Mouse (Mus musculus) midbrain, embryonic 11.5 days (tissue): Measurements from ENCODE around the gene Tfcp2. TPM values are rescaled to one million over a fixed set of nuclear protein-coding genes. Genes with fewer than 3 reads are reported as not detected.

ENCODE experiments used
- ATAC-seq: fragments of 200-750 bp; cut with Nextera tagmentation; 2 replicates; pipeline ENCODE4 v1.8.0; 2017; ENCODE audit warnings: moderate TSS enrichment, moderate library complexity; ENCODE audit not compliant: low FRiP score
- DNase-seq: peaks from one replicate; pipeline ENCODE4 v3.0.0; 2015; ENCODE audit warnings: low spot score; ENCODE audit errors: missing footprints
- H3K27ac ChIP-seq: fragments of 300-500 bp; sonication (generic); 2 replicates; pipeline ENCODE4 v1.5.1; 2014; ENCODE audit warnings: low read depth, low read length
- H3K27me3 ChIP-seq: fragments of 300-500 bp; sonication (generic); 2 replicates; pipeline ENCODE4 v1.6.1; 2014; ENCODE audit warnings: mild to moderate bottlenecking, low read length, moderate library complexity, mixed read lengths; ENCODE audit not compliant: control insufficient read depth, insufficient read depth
- H3K36me3 ChIP-seq: fragments of 300-500 bp; sonication (generic); 2 replicates; pipeline ENCODE4 v1.6.1; 2014; ENCODE audit warnings: mild to moderate bottlenecking, low read length, moderate library complexity, mixed read lengths; ENCODE audit not compliant: control insufficient read depth, insufficient read depth
- H3K4me1 ChIP-seq: fragments of 300-500 bp; sonication (generic); 2 replicates; pipeline ENCODE4 v1.6.1; 2014; ENCODE audit warnings: low read length; ENCODE audit not compliant: control insufficient read depth, insufficient read depth
- H3K4me2 ChIP-seq: fragments of 300-500 bp; sonication (generic); 2 replicates; pipeline ENCODE4 v1.6.1; 2014; ENCODE audit warnings: mild to moderate bottlenecking, moderate library complexity
- H3K4me3 ChIP-seq: fragments of 300-500 bp; sonication (generic); 2 replicates; pipeline ENCODE4 v1.5.1; 2014; ENCODE audit warnings: low read depth, low read length
- H3K9ac ChIP-seq: fragments of 300-500 bp; sonication (generic); 2 replicates; pipeline ENCODE4 v1.6.1; 2014; ENCODE audit warnings: low read length
- H3K9me3 ChIP-seq: fragments of 300-500 bp; sonication (generic); 2 replicates; pipeline ENCODE4 v1.6.1; 2016; ENCODE audit warnings: low read length; ENCODE audit not compliant: control insufficient read depth
- WGBS: fragments of 180-500 bp; shearing (Covaris S2); extraction: QIAGEN DNeasy Blood & Tissue Kit; methylation state at CpG from one replicate; pipeline ENCODE4 v1.1.7; 2014; 5-methylcytosine and 5-hydroxymethylcytosine counted together
- polyA plus RNA-seq: library from polyadenylated mRNA; unstranded; fragments of >200 nt; fragmentation: Nextera tagmentation; extraction: Ambion mirVana; gene quantifications from 2 replicates; pipeline ENCODE4 v1.2.1, GENCODE M21; 2014

The Tfcp2 gene
- polyA plus RNA-seq, 1 experiment from 2014 or later, result 29.9 TPM

GRCm38 (mm10) chr15:100588297-100588696, 36.5 kb upstream of the Tfcp2 start:
- H3K27ac ChIP-seq, result no peak overlapping the region
- no peak overlapping the region for H3K4me2 ChIP-seq
- H3K4me3 ChIP-seq, result no peak overlapping the region
- H3K36me3 ChIP-seq, result peaks cover 5% of the 10 kb centered on the region; the same call in 1 of the 2 replicates
- no peak overlapping the region for H3K9ac ChIP-seq
- H3K27me3 ChIP-seq, result no peaks in the 10 kb centered on the region
- no peaks in the 10 kb centered on the region for H3K9me3 ChIP-seq
- no peaks in the 10 kb centered on the region for H3K4me1 ChIP-seq
- ATAC-seq (no peak), DNase-seq (no peak)
- WGBS, result 78% methylated on average over 6 of the region's 6 CpGs

GRCm38 (mm10) chr15:100587166-100587565, 35.4 kb upstream of the Tfcp2 start:
- no peaks in the 10 kb centered on the region for H3K9me3 ChIP-seq
- H3K4me3 ChIP-seq, result no peak overlapping the region
- WGBS, result 76% methylated on average over 4 of the region's 4 CpGs

GRCm38 (mm10) chr15:100585931-100586330, 34.1 kb upstream of the Tfcp2 start:
- ATAC-seq, result no peak
- Histone ChIP-seq H3K9me3 (no peaks in the 10 kb centered on the region), H3K4me2 (no peak overlapping the region), H3K9ac (no peak overlapping the region), H3K27ac (no peak overlapping the region), H3K4me3 (no peak overlapping the region), H3K36me3 (peaks cover 8% of the 10 kb centered on the region), H3K4me1 (no peaks in the 10 kb centered on the region), H3K27me3 (no peaks in the 10 kb centered on the region)
- DNase-seq, result no peak
- 94% methylated on average over 16 of the region's 16 CpGs for WGBS

More at GRCm38 (mm10) chr15:100587166-100587565, 35.4 kb upstream of the Tfcp2 start:
- Histone ChIP-seq H3K27me3 (no peaks in the 10 kb centered on the region), H3K4me1 (no peaks in the 10 kb centered on the region), H3K27ac (no peak overlapping the region), H3K36me3 (peaks cover 8% of the 10 kb centered on the region), H3K9ac (no peak overlapping the region), H3K4me2 (no peak overlapping the region)
- ATAC-seq, result no peak
- DNase-seq, result no peak

GRCm38 (mm10) chr15:100580108-100580507, 28.3 kb upstream of the Tfcp2 start:
- no peak overlapping the region for H3K4me2 ChIP-seq
- ATAC-seq (no peak), DNase-seq (no peak)
- 88% methylated on average over 10 of the region's 10 CpGs for WGBS
- H3K27ac ChIP-seq, result no peak overlapping the region
- H3K9ac ChIP-seq, result no peak overlapping the region
- H3K27me3 ChIP-seq, result no peaks in the 10 kb centered on the region
- no peak overlapping the region for H3K4me3 ChIP-seq
- peaks cover 8% of the 10 kb centered on the region; the same call in 1 of the 2 replicates for H3K36me3 ChIP-seq
- no peaks in the 10 kb centered on the region for H3K9me3 ChIP-seq
- H3K4me1 ChIP-seq, result no peaks in the 10 kb centered on the region

GRCm38 (mm10) chr15:100577972-100578371, 26.2 kb upstream of the Tfcp2 start:
- Histone ChIP-seq H3K4me2 (no peak overlapping the region), H3K9ac (no peak overlapping the region), H3K4me1 (no peaks in the 10 kb centered on the region), H3K9me3 (no peaks in the 10 kb centered on the region), H3K36me3 (peaks cover 6% of the 10 kb centered on the region; the same call in 1 of the 2 replicates), H3K4me3 (no peak overlapping the region), H3K27ac (no peak overlapping the region), H3K27me3 (no peaks in the 10 kb centered on the region)
- DNase-seq (no peak), ATAC-seq (no peak)
- 90% methylated on average over 16 of the region's 16 CpGs for WGBS

- no peak overlapping the region for H3K4me2 ChIP-seq
- no peaks in the 10 kb centered on the region for H3K9me3 ChIP-seq
- H3K4me3 ChIP-seq, result no peak overlapping the region
- no peaks in the 10 kb centered on the region for H3K4me1 ChIP-seq
- H3K27me3 ChIP-seq, result no peaks in the 10 kb centered on the region
- no peak overlapping the region for H3K27ac ChIP-seq
- no peak overlapping the region for H3K9ac ChIP-seq
- DNase-seq, result no peak
- peaks cover 5% of the 10 kb centered on the region; the same call in 1 of the 2 replicates for H3K36me3 ChIP-seq
- no peak for ATAC-seq
- 79% methylated on average over 6 of the region's 6 CpGs for WGBS
Observed at GRCm38 (mm10) chr15:100576810-100577209, 25.0 kb upstream of the Tfcp2 start.

- no peak overlapping the region for H3K4me3 ChIP-seq
- H3K36me3 ChIP-seq, result peaks cover 5% of the 10 kb centered on the region; the same call in 1 of the 2 replicates
- no peaks in the 10 kb centered on the region for H3K27me3 ChIP-seq
- H3K9ac ChIP-seq, result no peak overlapping the region
- no peaks in the 10 kb centered on the region for H3K9me3 ChIP-seq
- ATAC-seq (no peak), DNase-seq (no peak)
- H3K4me2 ChIP-seq, result no peak overlapping the region
- H3K4me1 ChIP-seq, result no peaks in the 10 kb centered on the region
- WGBS, result 86% methylated on average over 6 of the region's 6 CpGs
- no peak overlapping the region for H3K27ac ChIP-seq
Observed at GRCm38 (mm10) chr15:100576392-100576791, 24.6 kb upstream of the Tfcp2 start.

GRCm38 (mm10) chr15:100575366-100575765, 23.6 kb upstream of the Tfcp2 start:
- Histone ChIP-seq H3K36me3 (peaks cover 5% of the 10 kb centered on the region; the same call in 1 of the 2 replicates), H3K4me3 (no peak overlapping the region), H3K27me3 (no peaks in the 10 kb centered on the region), H3K4me1 (no peaks in the 10 kb centered on the region), H3K9ac (no peak overlapping the region), H3K27ac (no peak overlapping the region), H3K9me3 (no peaks in the 10 kb centered on the region), H3K4me2 (no peak overlapping the region)
- ATAC-seq, result no peak
- no peak for DNase-seq
- 80% methylated on average over 12 of the region's 12 CpGs for WGBS

- Histone ChIP-seq H3K4me1 (no peaks in the 10 kb centered on the region), H3K9ac (no peak overlapping the region), H3K9me3 (no peaks in the 10 kb centered on the region), H3K27ac (no peak overlapping the region), H3K4me3 (no peak overlapping the region), H3K36me3 (peaks cover 5% of the 10 kb centered on the region; the same call in 1 of the 2 replicates), H3K27me3 (no peaks in the 10 kb centered on the region), H3K4me2 (no peak overlapping the region)
- ATAC-seq (no peak), DNase-seq (no peak)
- WGBS, result 83% methylated on average over 2 of the region's 2 CpGs
Observed at GRCm38 (mm10) chr15:100574378-100574777, 22.6 kb upstream of the Tfcp2 start.
